Mouse (Mus musculus) midbrain, embryonic 12.5 days (tissue): ENCODE data around the gene Traf6. TPM values are rescaled to one million over a fixed set of nuclear protein-coding genes. Genes with fewer than 3 reads are reported as not detected.
A peak's percentile ranks its signal among the peaks of the same experiment; 100 is the strongest.

Experiments
- ATAC-seq: fragments of 200-750 bp; cut with Nextera tagmentation; 2 replicates; pipeline ENCODE4 v1.8.0; 2017; ENCODE audit warnings: low read depth, moderate TSS enrichment, moderate library complexity; ENCODE audit not compliant: low FRiP score
- H3K27ac ChIP-seq: fragments of 300-500 bp; sonication (generic); replicated peaks from 2 replicates; pipeline ENCODE4 v1.5.1; 2016; ENCODE audit warnings: mild to moderate bottlenecking
- H3K27me3 ChIP-seq: fragments of 300-500 bp; sonication (generic); 2 replicates; pipeline ENCODE4 v1.6.1; 2016; ENCODE audit warnings: mild to moderate bottlenecking
- H3K36me3 ChIP-seq: fragments of 300-500 bp; sonication (generic); 2 replicates; pipeline ENCODE4 v1.6.1; 2016
- H3K4me1 ChIP-seq: fragments of 300-500 bp; sonication (generic); 2 replicates; pipeline ENCODE4 v1.6.1; 2016
- H3K4me2 ChIP-seq: fragments of 300-500 bp; sonication (generic); replicated peaks from 2 replicates; pipeline ENCODE4 v1.6.1; 2016; ENCODE audit warnings: mild to moderate bottlenecking, moderate library complexity
- H3K4me3 ChIP-seq: fragments of 300-500 bp; sonication (generic); 2 replicates; pipeline ENCODE4 v1.5.1; 2016; ENCODE audit warnings: mild to moderate bottlenecking
- H3K9ac ChIP-seq: fragments of 300-500 bp; sonication (generic); replicated peaks from 2 replicates; pipeline ENCODE4 v1.6.1; 2016; ENCODE audit warnings: mild to moderate bottlenecking, moderate library complexity
- H3K9me3 ChIP-seq: fragments of 300-500 bp; sonication (generic); 2 replicates; pipeline ENCODE4 v1.6.1; 2016; ENCODE audit warnings: mild to moderate bottlenecking
- WGBS: fragments of 180-500 bp; shearing (Covaris S2); methylation state at CpG from one replicate; pipeline ENCODE4 v1.1.7; 2016; 5-methylcytosine and 5-hydroxymethylcytosine counted together
- polyA plus RNA-seq: library from polyadenylated mRNA; unstranded; fragments of >200 nt; fragmentation: Nextera tagmentation; extraction: Ambion mirVana; gene quantifications from 2 replicates; pipeline ENCODE4 v1.2.1, GENCODE M21; 2016

The Traf6 gene
- 16.5 and 17.8 TPM in 2 replicates for polyA plus RNA-seq

DNA sequence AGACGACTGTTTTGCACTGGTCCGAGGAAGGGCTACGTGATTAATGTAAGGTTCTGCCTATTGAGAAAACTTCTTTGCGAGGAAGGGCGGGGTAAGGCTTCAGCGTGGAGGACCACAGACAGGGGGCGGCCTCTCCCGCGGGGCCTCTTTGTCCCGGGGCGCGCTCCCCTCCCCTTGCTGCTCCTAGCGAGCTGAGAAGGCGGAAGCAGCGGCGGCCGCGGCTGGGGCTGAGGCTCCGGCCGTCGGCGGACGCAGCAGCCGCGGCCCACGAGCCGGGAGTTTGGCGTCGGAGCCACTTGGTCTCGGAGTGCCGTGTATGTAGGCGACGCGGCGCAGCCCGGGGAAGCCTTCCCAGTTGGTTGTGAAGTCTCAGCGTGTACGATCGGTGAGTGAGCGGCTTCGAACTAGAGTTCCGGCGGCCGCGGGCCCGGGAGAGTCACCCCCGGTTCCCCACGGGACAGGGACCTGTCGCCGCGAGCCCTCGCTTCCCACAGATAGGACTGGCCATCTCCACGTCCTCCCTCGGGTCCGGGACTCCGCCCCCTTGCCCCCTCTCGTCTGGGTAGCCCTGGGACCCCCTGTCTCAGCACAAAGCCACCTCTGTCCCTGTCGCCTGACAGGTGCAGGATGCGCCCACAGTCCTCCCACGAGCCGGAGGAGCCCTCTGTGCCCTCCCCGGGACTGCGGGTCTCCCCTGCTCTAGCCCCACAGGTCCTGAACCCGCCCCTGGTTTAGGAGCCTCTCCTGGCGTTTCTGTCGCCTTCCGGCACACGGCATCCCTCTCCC, at the start of gene Traf6:
TSS of gene Traf6 (plus strand) at position 194 of the 786 bp plus-strand sequence.
- peak; percentile 92 for ATAC-seq
- WGBS: under 1% methylated on average over 68 of the region's 68 CpGs
- H3K4me2 ChIP-seq: peak within 1 kb of the TSS; percentile 72
- H3K27ac ChIP-seq: peak within 1 kb of the TSS; percentile 77
- peak within 1 kb of the TSS; percentile 91 for H3K9ac ChIP-seq
- peaks cover 11% of the 10 kb centered on the region for H3K4me1 ChIP-seq
- peak within 1 kb of the TSS; percentile 97 for H3K4me3 ChIP-seq
- H3K36me3 ChIP-seq: 0 out of 2 replicates have a peak, but pooled peaks cover 5% of the 10 kb centered on the region
- peaks cover 5% of the 10 kb centered on the region; the same call in 1 of the 2 replicates for H3K27me3 ChIP-seq
- no peaks in the 10 kb centered on the region for H3K9me3 ChIP-seq

DNA sequence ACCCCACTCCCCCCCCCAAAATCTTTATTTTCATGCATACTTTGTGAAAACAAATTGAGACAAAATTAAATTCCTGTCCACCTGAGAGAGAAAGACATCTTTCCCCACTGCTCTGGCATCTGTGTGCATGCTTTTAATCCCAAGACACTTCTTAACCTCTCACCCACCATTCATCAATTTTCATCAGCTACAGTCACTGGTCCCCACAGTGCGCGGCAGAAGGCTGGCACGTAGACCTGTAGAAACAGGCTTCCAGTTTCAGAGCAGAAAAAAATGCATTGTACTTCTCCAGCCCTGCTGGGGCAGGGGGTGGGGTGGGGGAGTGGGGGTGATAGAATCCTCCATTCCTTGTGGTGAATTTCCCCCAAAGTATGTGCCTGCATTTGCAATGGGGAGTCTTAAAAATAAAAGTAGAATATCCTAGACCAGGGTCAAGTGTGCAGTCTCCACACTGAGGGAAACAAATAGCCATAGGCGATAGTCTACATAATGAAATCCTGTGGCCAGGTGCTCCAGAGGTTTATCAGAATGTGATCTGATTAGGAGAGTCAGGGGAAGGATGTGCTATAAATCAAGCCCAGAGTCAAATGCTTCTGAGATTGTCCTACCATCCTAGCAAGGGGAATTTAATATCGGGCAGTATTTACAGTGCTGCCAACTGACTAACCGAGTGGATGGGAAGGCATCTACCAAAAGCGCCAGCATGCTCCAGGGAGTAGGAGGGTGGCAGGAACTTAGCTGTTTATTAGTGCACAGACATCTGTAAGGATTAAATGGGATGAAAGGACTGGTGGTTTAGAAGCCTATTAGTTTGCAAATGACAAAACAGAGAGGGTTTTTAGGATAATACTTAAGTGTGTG, 39.0 kb upstream of the Traf6 start:
- Histone ChIP-seq H3K4me3 (no peak overlapping the region), H3K27me3 (no peaks in the 10 kb centered on the region), H3K9ac (no peak overlapping the region), H3K4me2 (no peak overlapping the region), H3K9me3 (no peaks in the 10 kb centered on the region), H3K36me3 (no peaks in the 10 kb centered on the region), H3K4me1 (no peaks in the 10 kb centered on the region), H3K27ac (no peak overlapping the region)
- WGBS: 71% methylated on average over 7 of the region's 7 CpGs
- no peak for ATAC-seq

DNA sequence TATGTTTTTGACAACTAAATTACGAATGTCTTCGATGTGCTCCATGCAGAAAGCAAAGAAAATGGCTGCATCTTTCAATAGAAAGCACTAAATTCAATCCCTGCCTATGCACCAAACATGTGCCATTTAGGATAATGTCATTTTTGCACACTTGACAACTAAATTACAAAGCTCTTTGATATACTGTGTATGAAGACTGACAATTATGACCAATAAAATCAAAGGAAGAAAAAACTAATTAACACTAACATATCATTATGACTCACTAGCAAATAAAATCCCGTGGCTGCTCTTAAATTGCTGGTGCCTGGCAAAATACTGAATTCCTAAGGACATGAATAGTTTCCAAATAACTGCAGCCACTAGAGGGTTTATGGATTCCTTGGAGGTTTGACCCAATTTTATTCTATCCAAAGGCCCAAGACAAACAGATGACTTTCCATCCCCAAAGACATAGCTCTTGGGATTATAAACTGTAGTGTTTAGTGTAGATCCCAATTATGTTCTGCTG, 38.3 kb upstream of the Traf6 start:
- Histone ChIP-seq H3K4me2 (no peak overlapping the region), H3K9ac (no peak overlapping the region), H3K36me3 (no peaks in the 10 kb centered on the region), H3K27me3 (no peaks in the 10 kb centered on the region), H3K9me3 (no peaks in the 10 kb centered on the region), H3K4me3 (no peak overlapping the region), H3K4me1 (no peaks in the 10 kb centered on the region), H3K27ac (no peak overlapping the region)
- 73% methylated on average over 3 of the region's 3 CpGs for WGBS
- no peak for ATAC-seq

DNA sequence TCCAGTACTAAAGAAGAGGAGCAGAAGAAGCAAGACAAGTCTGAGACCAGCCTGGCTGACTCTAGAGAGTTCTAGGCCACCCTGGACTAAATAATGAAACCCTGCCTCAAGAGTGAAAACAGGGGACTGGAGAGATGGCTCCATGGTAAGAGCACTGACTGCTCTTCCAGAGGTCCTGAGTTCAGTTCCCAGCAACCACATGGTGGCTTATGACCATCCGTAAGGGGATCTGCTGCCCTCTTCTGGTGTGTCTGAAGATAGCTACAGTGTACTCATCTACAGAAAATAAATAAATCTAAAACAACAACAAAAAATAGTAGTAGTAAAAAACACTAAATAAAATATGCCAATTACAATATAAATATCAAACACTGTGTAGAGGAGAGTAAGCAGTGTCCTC, 32.4 kb upstream of the Traf6 start:
- no peaks in the 10 kb centered on the region for H3K36me3 ChIP-seq
- no peak overlapping the region for H3K4me3 ChIP-seq
- H3K27me3 ChIP-seq: 0 out of 2 replicates have a peak, but pooled peaks cover 6% of the 10 kb centered on the region
- WGBS: 86% methylated on average over 1 of the region's 1 CpGs
- ATAC-seq: no peak
- no peak overlapping the region for H3K9ac ChIP-seq
- H3K27ac ChIP-seq: no peak overlapping the region
- no peaks in the 10 kb centered on the region for H3K9me3 ChIP-seq
- H3K4me2 ChIP-seq: no peak overlapping the region
- peaks cover 4% of the 10 kb centered on the region for H3K4me1 ChIP-seq

DNA sequence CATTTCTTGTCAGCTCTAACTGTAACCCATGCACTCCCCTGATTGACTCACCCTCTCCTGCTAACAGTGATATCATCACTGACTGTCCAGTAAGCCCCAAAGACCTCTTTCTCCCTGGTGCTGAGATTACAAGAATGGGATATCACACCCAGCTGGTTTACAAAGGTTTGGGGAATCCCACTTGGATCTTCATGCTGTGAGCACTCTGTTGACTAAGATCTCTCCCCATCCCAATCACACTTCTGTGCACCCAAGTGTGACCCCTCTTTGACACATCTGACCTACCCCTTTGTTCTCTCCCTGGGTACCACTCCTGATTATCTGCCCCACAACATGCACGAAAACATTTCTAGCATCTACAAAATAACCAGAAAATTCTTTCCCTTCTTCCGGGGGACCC, 29.9 kb upstream of the Traf6 start:
- H3K27me3 ChIP-seq: peaks cover 10% of the 10 kb centered on the region; the same call in 1 of the 2 replicates
- 28% methylated on average over 2 of the region's 2 CpGs for WGBS
- peaks cover 11% of the 10 kb centered on the region for H3K4me1 ChIP-seq
- H3K9ac ChIP-seq: no peak overlapping the region
- no peak for ATAC-seq
- no peak overlapping the region for H3K4me3 ChIP-seq
- H3K36me3 ChIP-seq: no peaks in the 10 kb centered on the region
- H3K27ac ChIP-seq: no peak overlapping the region
- no peaks in the 10 kb centered on the region for H3K9me3 ChIP-seq
- H3K4me2 ChIP-seq: no peak overlapping the region

DNA sequence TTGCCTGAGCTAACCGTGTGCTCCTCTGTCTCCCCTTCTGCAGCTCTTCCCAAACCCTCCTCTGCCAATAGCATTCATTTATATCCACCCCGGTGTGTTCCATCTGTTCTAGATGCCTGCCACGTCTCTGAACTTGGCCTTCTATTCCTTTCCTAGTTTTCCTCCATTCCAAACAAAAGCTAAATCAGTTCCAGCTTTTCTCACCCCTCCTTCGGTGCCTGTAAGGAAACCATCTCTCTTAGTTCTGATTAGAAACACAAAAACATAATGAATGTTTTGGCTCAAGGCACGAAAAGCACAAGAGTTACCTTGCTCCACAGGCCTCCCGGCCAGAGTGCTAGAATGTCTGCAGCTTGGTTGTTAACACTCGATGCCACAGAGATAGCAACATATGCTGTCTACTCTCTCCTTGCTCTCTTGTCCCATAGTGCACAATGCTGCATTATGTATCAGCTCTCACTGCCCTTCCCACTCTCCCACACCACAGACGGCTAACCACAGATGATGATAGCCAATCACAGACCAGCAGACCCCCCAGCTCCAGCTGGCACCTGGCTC, 29.0 kb upstream of the Traf6 start, which contains the start of the genes Rag1 and B230118H07Rik:
TSS of gene Rag1 (minus strand) at position 388 of the 558 bp plus-strand sequence.
TSS of gene B230118H07Rik (minus strand) at position 419 of the 558 bp plus-strand sequence.
- Histone ChIP-seq H3K27me3 (peaks cover 10% of the 10 kb centered on the region; the same call in 1 of the 2 replicates), H3K36me3 (no peaks in the 10 kb centered on the region), H3K4me2 (no peak within 1 kb of the TSS), H3K9me3 (no peaks in the 10 kb centered on the region), H3K4me3 (no peak within 1 kb of the TSS), H3K27ac (no peak within 1 kb of the TSS), H3K9ac (no peak within 1 kb of the TSS), H3K4me1 (peaks cover 11% of the 10 kb centered on the region)
- no peak for ATAC-seq
- WGBS: 56% methylated on average over 8 of the region's 8 CpGs

DNA sequence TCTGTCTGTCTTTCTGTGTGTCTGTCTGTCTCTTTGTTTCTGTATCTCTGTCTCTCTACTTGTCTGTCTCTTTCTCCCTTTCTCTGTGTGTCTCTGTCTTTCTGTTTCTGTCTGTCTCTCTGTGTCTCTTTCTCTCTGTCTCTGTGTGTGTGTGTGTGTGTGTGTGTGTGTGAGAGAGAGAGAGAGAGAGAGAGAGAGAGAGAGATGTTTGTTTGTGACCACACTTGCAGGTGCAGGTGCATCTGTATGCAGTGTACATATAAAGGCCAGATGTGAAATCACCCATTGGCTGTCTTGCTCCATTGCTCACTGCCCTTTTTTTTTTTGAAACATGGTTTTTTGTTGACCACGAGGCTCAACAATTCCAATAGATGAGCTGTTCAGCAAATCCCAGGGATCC, 27.8 kb upstream of the Traf6 start:
- Histone ChIP-seq H3K4me1 (peaks cover 11% of the 10 kb centered on the region), H3K9me3 (no peaks in the 10 kb centered on the region), H3K4me3 (no peak overlapping the region)

DNA sequence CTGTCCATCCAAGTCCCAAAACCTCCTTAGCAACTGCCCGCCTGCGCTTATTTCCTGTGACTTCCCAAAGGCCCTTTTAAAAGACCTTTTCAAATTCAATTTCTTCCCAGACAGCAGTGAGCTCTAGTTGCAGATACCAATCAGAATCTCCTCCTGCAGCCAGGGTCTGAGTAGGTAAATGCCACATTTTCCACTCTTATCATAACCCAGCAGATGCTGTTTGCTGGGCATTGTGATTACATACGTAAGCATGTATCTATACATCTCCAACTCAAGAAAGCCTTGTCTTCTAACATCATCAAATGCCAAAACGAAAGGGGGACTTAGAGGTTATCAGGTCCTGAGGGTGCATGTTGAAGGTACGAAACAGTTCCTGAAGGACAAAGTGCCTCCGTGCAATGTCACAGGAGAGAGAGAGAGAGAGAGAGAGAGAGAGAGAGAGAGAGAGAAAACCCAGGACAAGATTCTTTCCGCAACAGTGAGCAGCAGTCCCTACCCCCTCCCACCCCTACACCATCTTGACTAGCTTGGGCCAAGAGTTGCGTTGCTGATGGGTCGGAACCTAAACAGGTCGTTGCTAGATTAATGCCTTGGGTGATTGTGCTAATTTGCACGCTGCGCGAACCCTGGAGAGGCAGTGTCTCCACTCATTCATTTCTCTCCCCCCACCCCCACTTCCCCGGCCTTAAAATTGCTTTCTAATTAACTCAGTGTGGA, 25.9 kb upstream of the Traf6 start:
- no peaks in the 10 kb centered on the region for H3K9me3 ChIP-seq
- peak; percentile 52 for ATAC-seq
- H3K9ac ChIP-seq: peak overlapping the region; percentile 40
- no peaks in the 10 kb centered on the region for H3K36me3 ChIP-seq
- no peak overlapping the region for H3K27ac ChIP-seq
- peaks cover 14% of the 10 kb centered on the region for H3K27me3 ChIP-seq
- peak overlapping the region; percentile 26 for H3K4me3 ChIP-seq
- H3K4me1 ChIP-seq: peaks cover 11% of the 10 kb centered on the region
- WGBS: 37% methylated on average over 14 of the region's 14 CpGs
- H3K4me2 ChIP-seq: peak overlapping the region; percentile 56

More for the DNA sequence above, 27.8 kb upstream of the Traf6 start:
- Histone ChIP-seq H3K9ac (no peak overlapping the region), H3K4me2 (no peak overlapping the region), H3K27ac (no peak overlapping the region), H3K36me3 (no peaks in the 10 kb centered on the region), H3K27me3 (peaks cover 14% of the 10 kb centered on the region)
- no peak for ATAC-seq
- WGBS: 52% methylated on average over 1 of the region's 1 CpGs

GRCm38 (mm10) chr2:101652921-101653597, 25.2 kb upstream of the Traf6 start:
- WGBS: 18% methylated on average over 14 of the region's 14 CpGs
- H3K27ac ChIP-seq: no peak overlapping the region

DNA sequence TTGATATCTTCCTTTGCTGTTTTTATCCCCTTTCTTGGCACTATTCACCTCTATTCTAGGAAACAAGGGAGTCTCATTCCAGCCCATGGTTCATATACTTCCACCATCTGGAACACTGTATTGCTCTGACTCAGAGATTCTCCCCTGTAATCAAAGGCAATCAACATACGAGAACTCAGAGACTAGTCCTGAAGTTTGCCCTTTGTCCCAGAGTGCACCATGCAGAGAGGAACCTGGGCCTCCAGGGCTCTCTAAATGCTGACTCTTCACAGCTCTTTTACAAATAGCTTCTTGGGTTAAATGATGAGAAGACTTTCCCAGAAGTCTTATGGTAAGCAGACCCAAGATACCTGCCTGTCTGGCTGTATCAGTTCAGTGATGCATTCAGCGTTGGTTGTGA, 17.7 kb upstream of the Traf6 start:
- WGBS: 83% methylated on average over 2 of the region's 2 CpGs
- ATAC-seq: no peak

More at GRCm38 (mm10) chr2:101652921-101653597, 25.2 kb upstream of the Traf6 start:
- Histone ChIP-seq H3K9ac (peak overlapping the region; percentile 40), H3K4me1 (peaks cover 11% of the 10 kb centered on the region), H3K4me3 (peak overlapping the region; percentile 26), H3K36me3 (no peaks in the 10 kb centered on the region), H3K27me3 (peaks cover 12% of the 10 kb centered on the region), H3K4me2 (peak overlapping the region; percentile 56), H3K9me3 (no peaks in the 10 kb centered on the region)
- peak; percentile 84 for ATAC-seq

More for the DNA sequence above, 17.7 kb upstream of the Traf6 start:
- Histone ChIP-seq H3K9ac (no peak overlapping the region), H3K27me3 (no peaks in the 10 kb centered on the region), H3K36me3 (no peaks in the 10 kb centered on the region), H3K4me3 (no peak overlapping the region), H3K27ac (no peak overlapping the region), H3K9me3 (no peaks in the 10 kb centered on the region), H3K4me2 (no peak overlapping the region), H3K4me1 (peaks cover 2% of the 10 kb centered on the region)
